Mouse (Mus musculus) neural tube, embryonic 11.5 days (tissue): ENCODE measurements around the gene Cse1l. TPM values are rescaled to one million over a fixed set of nuclear protein-coding genes. Genes with fewer than 3 reads are reported as not detected.

Source experiments
- ATAC-seq: fragments of 200-750 bp; cut with Nextera tagmentation; 2 replicates; pipeline ENCODE4 v1.8.0; 2017; ENCODE audit warnings: moderate number of reproducible peaks, mild to moderate bottlenecking, moderate TSS enrichment, moderate library complexity; ENCODE audit not compliant: insufficient read depth, low FRiP score, low TSS enrichment
- DNase-seq: peaks from one replicate; pipeline ENCODE4 v3.0.0-alpha.2; 2015; ENCODE audit warnings: low spot score
- H3K27ac ChIP-seq: fragments of 300-500 bp; sonication (generic); 2 replicates; pipeline ENCODE4 v1.5.1; 2014; ENCODE audit warnings: low read depth, mild to moderate bottlenecking, low read length
- H3K27me3 ChIP-seq: fragments of 300-500 bp; sonication (generic); 2 replicates; pipeline ENCODE4 v1.6.1; 2014; ENCODE audit warnings: mild to moderate bottlenecking, low read length, mixed read lengths; ENCODE audit not compliant: control insufficient read depth, insufficient read depth
- H3K36me3 ChIP-seq: fragments of 300-500 bp; sonication (generic); 2 replicates; pipeline ENCODE4 v1.6.1; 2014; ENCODE audit warnings: mild to moderate bottlenecking, low read length, moderate library complexity, mixed read lengths; ENCODE audit not compliant: control insufficient read depth, insufficient read depth
- H3K4me1 ChIP-seq: fragments of 300-500 bp; sonication (generic); 2 replicates; pipeline ENCODE4 v1.6.1; 2014; ENCODE audit warnings: low read length, mixed read lengths; ENCODE audit not compliant: control insufficient read depth, insufficient read depth
- H3K4me2 ChIP-seq: fragments of 300-500 bp; sonication (generic); 2 replicates; pipeline ENCODE4 v1.6.1; 2014; ENCODE audit warnings: low read depth, mild to moderate bottlenecking, moderate library complexity
- H3K4me3 ChIP-seq: fragments of 300-500 bp; sonication (generic); 2 replicates; pipeline ENCODE4 v1.5.1; 2014; ENCODE audit warnings: low read depth, low read length
- H3K9ac ChIP-seq: fragments of 300-500 bp; sonication (generic); 2 replicates; pipeline ENCODE4 v1.6.1; 2014; ENCODE audit warnings: mild to moderate bottlenecking, low read length
- H3K9me3 ChIP-seq: fragments of 300-500 bp; sonication (generic); 2 replicates; pipeline ENCODE4 v1.6.1; 2016; ENCODE audit warnings: low read length; ENCODE audit not compliant: control insufficient read depth
- WGBS: fragments of 180-500 bp; shearing (Covaris S2); extraction: QIAGEN DNeasy Blood & Tissue Kit; methylation state at CpG from one replicate; pipeline ENCODE4 v1.1.7; 2014; 5-methylcytosine and 5-hydroxymethylcytosine counted together
- polyA plus RNA-seq: library from polyadenylated mRNA; unstranded; fragments of >200 nt; fragmentation: Nextera tagmentation; extraction: Ambion mirVana; gene quantifications from 2 replicates; pipeline ENCODE4 v1.2.1, GENCODE M21; 2014

Gene Cse1l
- polyA plus RNA-seq, 1 experiment from 2014 or later = 200 TPM

DNA sequence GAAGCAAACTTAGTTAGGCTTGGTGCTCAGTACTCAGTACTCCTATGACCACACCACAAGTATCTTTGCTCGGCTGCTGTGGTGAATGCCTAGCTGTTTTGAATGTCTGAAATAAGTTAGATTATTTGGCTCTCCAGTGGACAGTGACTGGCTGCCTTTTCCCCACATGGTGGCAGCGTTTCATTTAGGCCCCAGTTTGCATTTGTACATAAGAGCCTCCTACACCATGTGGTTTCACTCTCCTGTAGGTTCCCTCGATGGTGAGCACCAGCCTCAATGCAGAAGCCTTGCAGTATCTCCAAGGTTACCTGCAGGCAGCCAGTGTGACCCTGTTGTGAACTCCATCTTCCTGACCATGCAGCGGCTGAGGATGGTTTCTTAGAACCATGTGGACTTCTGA, 39.6 kb downstream of the Cse1l start:
- Histone ChIP-seq H3K36me3 (peaks cover 28% of the 10 kb centered on the region), H3K27ac (no peak overlapping the region), H3K4me2 (no peak overlapping the region), H3K9ac (no peak overlapping the region), H3K4me3 (no peak overlapping the region), H3K27me3 (no peaks in the 10 kb centered on the region), H3K4me1 (no peaks in the 10 kb centered on the region), H3K9me3 (no peaks in the 10 kb centered on the region)
- peak; percentile 46 for DNase-seq
- 63% methylated on average over 4 of the region's 4 CpGs for WGBS
- ATAC-seq = no peak

DNA sequence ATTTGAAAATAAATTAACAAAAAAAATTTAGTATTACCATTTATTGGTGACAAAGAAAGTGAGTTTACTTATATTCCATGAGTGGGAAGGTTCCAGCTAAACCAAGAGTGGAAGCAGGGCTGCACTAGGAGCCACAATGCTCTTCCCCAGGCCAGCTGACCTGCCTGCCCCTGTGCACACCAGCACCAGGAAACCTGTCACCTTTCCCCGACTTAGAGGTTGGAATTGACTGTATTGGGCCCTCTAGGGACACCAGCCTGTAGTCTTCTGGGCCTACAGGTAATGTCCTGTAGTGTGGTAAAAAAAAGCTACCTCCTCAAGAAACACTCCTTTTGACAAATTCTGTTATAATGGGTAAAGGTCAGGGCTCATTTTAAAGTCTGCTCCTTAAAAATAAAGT, 42.4 kb downstream of the Cse1l start:
- H3K4me3 ChIP-seq = no peak overlapping the region
- H3K27ac ChIP-seq = no peak overlapping the region
- WGBS = 78% methylated on average over 1 of the region's 1 CpGs
- no peak for ATAC-seq
- peaks cover 33% of the 10 kb centered on the region for H3K36me3 ChIP-seq
- no peaks in the 10 kb centered on the region for H3K9me3 ChIP-seq
- H3K9ac ChIP-seq = no peak overlapping the region
- H3K4me1 ChIP-seq = no peaks in the 10 kb centered on the region
- H3K4me2 ChIP-seq = no peak overlapping the region
- H3K27me3 ChIP-seq = no peaks in the 10 kb centered on the region
- no peak for DNase-seq

DNA sequence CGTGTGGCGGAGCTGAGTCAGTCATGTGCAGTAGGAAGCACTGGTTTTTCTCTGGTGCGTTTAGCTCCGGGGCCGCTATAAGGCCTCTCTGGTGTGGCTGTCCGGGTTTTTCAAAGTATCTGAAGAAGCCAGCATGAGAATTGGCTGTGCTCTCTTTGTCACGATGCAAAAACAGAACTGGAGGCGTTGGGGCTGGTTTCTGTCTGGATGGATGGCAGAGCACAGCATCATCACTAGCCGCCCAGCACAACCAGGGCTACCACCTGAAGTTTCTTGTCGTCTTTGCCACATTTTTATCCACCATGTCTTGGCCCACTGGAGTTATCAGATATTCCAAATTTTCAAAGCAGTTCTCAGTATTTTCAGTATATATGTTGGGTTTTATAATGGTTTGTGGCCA, 43.1 kb downstream of the Cse1l start:
- ATAC-seq (no peak), DNase-seq (no peak)
- H3K36me3 ChIP-seq = peaks cover 33% of the 10 kb centered on the region
- H3K4me1 ChIP-seq = no peaks in the 10 kb centered on the region
- H3K4me3 ChIP-seq = no peak overlapping the region
- no peak overlapping the region for H3K27ac ChIP-seq
- WGBS = 91% methylated on average over 10 of the region's 10 CpGs
- no peak overlapping the region for H3K4me2 ChIP-seq
- no peak overlapping the region for H3K9ac ChIP-seq
- no peaks in the 10 kb centered on the region for H3K27me3 ChIP-seq
- H3K9me3 ChIP-seq = no peaks in the 10 kb centered on the region

DNA sequence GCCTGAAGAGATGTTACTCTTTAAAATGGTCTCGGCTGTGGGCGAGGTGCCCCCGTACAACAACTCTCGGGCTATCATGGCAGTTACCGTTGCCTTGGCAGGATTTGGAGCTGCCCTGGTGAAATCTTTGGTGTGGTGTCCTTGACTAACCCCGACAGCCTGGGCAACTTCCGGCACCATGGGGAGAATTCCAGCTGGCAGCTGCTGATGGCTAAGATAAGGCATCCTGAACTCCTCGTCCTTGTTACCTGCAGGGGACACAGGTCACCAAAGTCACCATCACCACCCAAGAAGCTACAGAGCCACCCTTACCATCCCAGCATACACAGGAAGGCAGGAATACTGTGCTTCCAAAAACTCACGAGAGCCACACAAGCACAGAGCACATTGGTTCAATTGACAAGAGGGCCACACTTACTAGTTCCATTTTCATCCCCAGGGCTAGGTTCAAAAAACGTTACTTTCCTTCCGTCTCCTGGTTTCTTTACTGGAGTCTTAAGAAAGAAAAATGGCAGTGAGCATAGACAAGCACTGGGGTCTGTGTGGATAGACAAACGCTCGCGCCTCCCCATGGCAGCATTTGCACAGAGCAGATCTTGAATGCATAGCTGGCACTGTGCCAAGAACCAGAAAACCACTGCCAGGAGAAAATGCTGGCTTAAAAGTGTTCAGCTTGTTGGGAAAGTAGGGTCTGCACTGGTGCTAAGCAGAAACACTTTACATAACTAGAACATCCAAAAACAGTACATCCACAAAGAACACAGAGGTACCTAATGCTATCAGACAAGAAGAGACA, 45.2 kb downstream of the Cse1l start:
- no peak for ATAC-seq
- Histone ChIP-seq H3K27me3 (no peaks in the 10 kb centered on the region), H3K36me3 (peaks cover 32% of the 10 kb centered on the region), H3K9me3 (no peaks in the 10 kb centered on the region), H3K4me3 (no peak overlapping the region), H3K27ac (no peak overlapping the region), H3K9ac (no peak overlapping the region), H3K4me2 (no peak overlapping the region), H3K4me1 (no peaks in the 10 kb centered on the region)
- 88% methylated on average over 14 of the region's 14 CpGs for WGBS
- no peak for DNase-seq

DNA sequence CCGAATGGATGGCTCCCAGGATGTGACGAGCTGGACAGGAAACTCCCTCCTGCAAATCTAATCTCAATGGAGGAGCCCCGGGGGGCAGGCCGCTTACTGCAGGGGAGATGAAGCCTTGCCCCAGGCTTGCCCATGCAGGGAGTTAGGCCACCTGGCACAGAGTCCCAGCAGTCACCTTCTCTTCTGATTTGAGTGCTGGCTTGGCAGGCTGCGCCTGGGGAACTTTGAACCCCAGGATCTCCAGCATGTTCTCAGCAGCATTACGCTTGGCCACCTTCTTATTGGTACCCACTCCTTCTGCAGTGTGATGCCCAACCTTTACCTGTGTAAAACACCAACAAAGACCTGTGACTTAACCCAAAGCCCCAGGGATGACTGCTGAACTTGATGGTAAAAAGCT, 46.3 kb downstream of the Cse1l start:
- Histone ChIP-seq H3K36me3 (peaks cover 32% of the 10 kb centered on the region), H3K4me1 (no peaks in the 10 kb centered on the region), H3K27me3 (no peaks in the 10 kb centered on the region), H3K4me3 (no peak overlapping the region), H3K27ac (no peak overlapping the region), H3K9me3 (no peaks in the 10 kb centered on the region), H3K4me2 (no peak overlapping the region), H3K9ac (no peak overlapping the region)
- DNase-seq (no peak), ATAC-seq (no peak)
- WGBS = 83% methylated on average over 6 of the region's 6 CpGs

DNA sequence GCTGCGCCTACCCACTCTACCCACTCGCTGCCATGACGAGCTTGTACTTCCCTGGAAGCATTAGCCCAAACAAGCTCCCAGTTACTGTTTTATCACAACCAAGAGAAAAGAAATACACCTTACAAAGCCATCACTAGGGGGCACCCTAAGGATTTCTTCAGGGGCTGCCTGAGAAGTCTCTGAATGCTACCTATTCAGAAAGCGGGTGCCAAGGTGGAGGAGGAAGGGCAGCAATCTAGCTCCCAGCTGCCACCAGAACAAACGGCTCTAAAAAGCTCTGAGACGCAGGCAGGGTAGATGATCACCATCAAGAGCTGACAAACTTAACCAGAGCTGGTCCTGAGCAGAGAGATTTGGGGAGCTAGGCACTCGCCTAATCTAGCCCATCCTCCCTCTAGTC, 51.0 kb downstream of the Cse1l start:
- Histone ChIP-seq H3K27ac (no peak overlapping the region), H3K36me3 (peaks cover 21% of the 10 kb centered on the region), H3K9me3 (no peaks in the 10 kb centered on the region), H3K9ac (no peak overlapping the region), H3K4me3 (no peak overlapping the region), H3K4me2 (no peak overlapping the region), H3K27me3 (no peaks in the 10 kb centered on the region), H3K4me1 (no peaks in the 10 kb centered on the region)
- 67% methylated on average over 7 of the region's 7 CpGs for WGBS
- DNase-seq (no peak), ATAC-seq (no peak)

DNA sequence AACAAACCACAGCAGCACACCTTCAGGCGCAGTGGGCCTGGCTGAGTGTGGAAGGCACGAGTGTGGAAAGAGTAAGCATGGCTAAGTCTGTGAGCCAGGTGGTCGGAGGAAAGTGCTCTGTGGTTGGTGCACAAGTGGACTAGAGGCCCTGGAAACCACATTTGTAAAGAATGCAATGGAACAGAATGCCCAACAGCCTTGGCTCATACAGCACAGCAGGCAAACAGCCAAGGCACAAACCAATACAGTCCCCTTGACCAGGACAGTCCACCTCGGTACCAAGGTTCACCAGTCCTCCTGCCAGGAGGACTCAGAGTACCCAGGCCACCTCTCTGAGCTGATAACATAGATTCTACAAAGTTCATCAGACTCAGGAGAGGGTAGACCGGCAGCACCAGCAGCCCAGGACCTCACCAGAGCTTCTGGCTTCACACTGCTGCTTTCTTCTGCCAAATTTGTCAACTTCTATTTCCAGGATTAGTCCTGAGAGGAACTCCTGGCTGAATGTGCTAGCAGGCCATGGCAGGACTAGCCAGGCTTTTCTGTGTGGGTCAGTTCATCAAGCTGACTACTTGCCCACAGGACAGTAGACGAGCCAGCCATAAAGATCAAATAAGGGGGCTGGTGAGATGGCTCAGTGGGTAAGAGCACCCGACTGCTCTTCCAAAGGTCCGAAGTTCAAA, 54.9 kb downstream of the Cse1l start:
- H3K36me3 ChIP-seq = 0 out of 2 replicates have a peak, but pooled peaks cover 5% of the 10 kb centered on the region
- no peaks in the 10 kb centered on the region for H3K9me3 ChIP-seq
- no peak for DNase-seq
- ATAC-seq = no peak
- H3K4me2 ChIP-seq = no peak overlapping the region
- H3K27me3 ChIP-seq = no peaks in the 10 kb centered on the region
- H3K4me3 ChIP-seq = no peak overlapping the region
- 86% methylated on average over 8 of the region's 8 CpGs for WGBS
- no peak overlapping the region for H3K9ac ChIP-seq
- no peaks in the 10 kb centered on the region for H3K4me1 ChIP-seq
- H3K27ac ChIP-seq = no peak overlapping the region

DNA sequence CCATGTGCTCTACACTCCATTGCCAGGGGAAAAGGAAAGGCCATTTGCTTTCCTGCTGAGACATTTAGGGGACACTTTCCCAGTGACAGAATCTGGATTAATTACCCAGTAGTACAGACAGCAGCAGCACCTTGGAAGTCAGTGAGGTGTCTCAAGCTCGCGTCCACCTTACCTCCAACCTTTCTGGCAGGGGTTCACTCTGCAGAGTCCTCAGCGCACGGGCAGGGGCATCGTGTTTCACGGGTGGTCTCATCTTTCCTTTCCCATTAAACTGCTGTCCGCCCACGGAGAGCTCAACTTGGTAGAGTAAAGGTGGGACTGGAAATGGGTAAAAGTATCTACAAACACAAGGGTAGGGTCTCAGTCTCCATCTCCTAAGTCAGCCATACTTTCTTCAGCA, 57.4 kb downstream of the Cse1l start:
- Histone ChIP-seq H3K4me3 (no peak overlapping the region), H3K27ac (no peak overlapping the region), H3K4me2 (no peak overlapping the region), H3K9ac (no peak overlapping the region), H3K4me1 (no peaks in the 10 kb centered on the region), H3K9me3 (no peaks in the 10 kb centered on the region), H3K36me3 (0 out of 2 replicates have a peak, but pooled peaks cover 5% of the 10 kb centered on the region), H3K27me3 (no peaks in the 10 kb centered on the region)
- DNase-seq (no peak), ATAC-seq (no peak)
- WGBS = 59% methylated on average over 8 of the region's 8 CpGs

DNA sequence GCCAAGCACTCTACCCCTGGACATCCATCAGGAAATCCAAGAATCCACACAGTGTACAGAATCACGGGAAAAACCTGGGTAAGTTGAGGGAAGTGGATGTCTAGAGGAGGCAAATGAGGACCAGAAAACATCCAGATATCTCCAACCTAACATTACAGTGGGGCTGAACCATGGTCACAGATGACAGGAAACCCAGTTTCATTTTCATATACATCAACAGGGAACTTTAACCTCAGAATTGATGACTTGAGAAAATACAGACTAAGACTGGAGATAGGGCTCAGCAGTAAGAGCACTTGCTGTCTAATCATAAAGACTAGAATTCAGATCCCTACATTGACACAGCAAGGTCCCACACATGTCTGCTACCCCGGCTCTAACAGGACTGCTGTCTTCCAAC, 58.9 kb downstream of the Cse1l start:
- DNase-seq = no peak
- H3K9ac ChIP-seq = no peak overlapping the region
- no peaks in the 10 kb centered on the region for H3K9me3 ChIP-seq
- no peak overlapping the region for H3K4me2 ChIP-seq
- 96% methylated on average over 2 of the region's 2 CpGs for WGBS
- no peak overlapping the region for H3K27ac ChIP-seq
- no peaks in the 10 kb centered on the region for H3K4me1 ChIP-seq
- H3K36me3 ChIP-seq = 0 out of 2 replicates have a peak, but pooled peaks cover 3% of the 10 kb centered on the region
- H3K4me3 ChIP-seq = no peak overlapping the region
- H3K27me3 ChIP-seq = no peaks in the 10 kb centered on the region
- ATAC-seq = no peak
